ENCODE assay signal across 11 mouse cellular contexts in genomic region chr1:128141039-128141438, GRCm38 (mm10). TPM values are rescaled to one million over a fixed set of nuclear protein-coding genes. Genes with fewer than 3 reads are reported as not detected.
DNase-seq lines count a peak whose midpoint lies in the region; ATAC-seq and TF ChIP-seq lines count a peak whose summit lies in the region.
"Had no signal": no experiment of that assay in that cellular context is flagged by ENCODE, and none has a peak within 500 bp of the region (broad histone marks: within the 10 kb centered on the region; RNA-seq: fewer than 3 reads in every experiment).

No protein-coding gene starts in this region.

- H3K9me3 ChIP-seq in midbrain, embryonic 14.5 days (ENCODE audit: control insufficient read depth, low read length), result no peaks in the 10 kb centered on the region
- no peaks in the 10 kb centered on the region for H3K9me3 ChIP-seq in midbrain, embryonic 13.5 days
- H3K9me3 ChIP-seq in stomach, postnatal 0 days (ENCODE audit: control insufficient read depth, low read length), result no peaks in the 10 kb centered on the region

- H3K4me1 ChIP-seq in heart, adult 2 months (ENCODE audit: control insufficient read depth, insufficient read depth, low read length), result no peaks in the 10 kb centered on the region
- H3K4me1 ChIP-seq in midbrain, embryonic 14.5 days (ENCODE audit: control insufficient read depth, insufficient read depth, low read length), result no peaks in the 10 kb centered on the region
- no peaks in the 10 kb centered on the region for H3K4me1 ChIP-seq in midbrain, embryonic 13.5 days (replicated peaks)
- no peaks in the 10 kb centered on the region for H3K4me1 ChIP-seq in stomach, postnatal 0 days (replicated peaks; ENCODE audit: control insufficient read depth, insufficient read depth)

- no peak overlapping the region for H3K4me3 ChIP-seq in heart, adult 2 months
- H3K4me3 ChIP-seq in midbrain, embryonic 14.5 days (replicated peaks; ENCODE audit: low read depth, low read length), result no peak overlapping the region
- no peak overlapping the region for H3K4me3 ChIP-seq in midbrain, embryonic 13.5 days (replicated peaks)
- H3K4me3 ChIP-seq in stomach, postnatal 0 days (ENCODE audit: low read depth, low read length), result no peak overlapping the region

- no peak overlapping the region for H3K4me2 ChIP-seq in midbrain, embryonic 14.5 days (ENCODE audit: low read length)
- H3K4me2 ChIP-seq in midbrain, embryonic 13.5 days (replicated peaks), result no peak overlapping the region
- H3K4me2 ChIP-seq in stomach, postnatal 0 days (replicated peaks; ENCODE audit: low read depth), result no peak overlapping the region
- H3K4me2 ChIP-seq: heart, embryonic 11.5 days had no signal

- no peak overlapping the region for H3K27ac ChIP-seq in heart, adult 2 months
- no peak overlapping the region for H3K27ac ChIP-seq in midbrain, embryonic 14.5 days (replicated peaks; ENCODE audit: low read depth, low read length)
- H3K27ac ChIP-seq in midbrain, embryonic 13.5 days, result no peak overlapping the region
- no peak overlapping the region for H3K27ac ChIP-seq in stomach, postnatal 0 days (replicated peaks)

- ATAC-seq in midbrain, embryonic 14.5 days (ENCODE audit: low FRiP score, low TSS enrichment), result no peak
- no peak for ATAC-seq in midbrain, embryonic 13.5 days
- ATAC-seq in stomach, postnatal 0 days (ENCODE audit: low FRiP score, low TSS enrichment), result no peak
- ATAC-seq: inflammation-experienced regulatory T-cells, adult 6 months had no signal

- peak; percentile 76 for TF ChIP-seq CTCF in heart, adult 2 months (IDR thresholded peaks at IDR 0.05)
- peak; percentile 78 for TF ChIP-seq CTCF in stomach, postnatal 0 days (IDR thresholded peaks at IDR 0.05; ENCODE audit: low read depth)

- no peak for DNase-seq in heart, adult 2 months
- no peak for DNase-seq in heart, adult 8-10 months (ENCODE audit: low spot score)
- peak; percentile 64 for DNase-seq in midbrain, embryonic 14.5 days
- peak; percentile 10 for DNase-seq in R1 (ENCODE audit: low read depth, low spot score)
- no peak for DNase-seq in stomach, postnatal 0 days (ENCODE audit: low spot score)
- no peak for DNase-seq in right cerebral cortex, postnatal 10 days (ENCODE audit: low spot score in 2 of 2)
- DNase-seq in embryo, embryonic 10.5 days (ENCODE audit: low spot score), result no peak
- DNase-seq: thymus, postnatal 14 days had no signal

- H3K9ac ChIP-seq in heart, adult 2 months (ENCODE audit: low read depth, low read length), result no peak overlapping the region
- no peak overlapping the region for H3K9ac ChIP-seq in midbrain, embryonic 14.5 days (replicated peaks; ENCODE audit: low read length)
- no peak overlapping the region for H3K9ac ChIP-seq in midbrain, embryonic 13.5 days (replicated peaks)
- H3K9ac ChIP-seq in stomach, postnatal 0 days (ENCODE audit: low read length), result no peak overlapping the region

- H3K27me3 ChIP-seq in heart, adult 2 months (ENCODE audit: control insufficient read depth, insufficient read depth, low read length), result no peaks in the 10 kb centered on the region
- no peaks in the 10 kb centered on the region for H3K27me3 ChIP-seq in midbrain, embryonic 14.5 days (ENCODE audit: control insufficient read depth, insufficient read depth, low read length)
- no peaks in the 10 kb centered on the region for H3K27me3 ChIP-seq in midbrain, embryonic 13.5 days
- no peaks in the 10 kb centered on the region for H3K27me3 ChIP-seq in stomach, postnatal 0 days (ENCODE audit: control insufficient read depth, insufficient read depth, low read length)

- H3K36me3 ChIP-seq in heart, adult 2 months (ENCODE audit: control insufficient read depth, insufficient read depth, low read length), result no peaks in the 10 kb centered on the region
- H3K36me3 ChIP-seq in midbrain, embryonic 14.5 days (ENCODE audit: control insufficient read depth, insufficient read depth, low read length), result no peaks in the 10 kb centered on the region
- no peaks in the 10 kb centered on the region for H3K36me3 ChIP-seq in midbrain, embryonic 13.5 days
- no peaks in the 10 kb centered on the region for H3K36me3 ChIP-seq in stomach, postnatal 0 days (ENCODE audit: control insufficient read depth, insufficient read depth, low read length)

- TF ChIP-seq POLR2A in heart, adult 2 months (IDR thresholded peaks at IDR 0.05; ENCODE audit: insufficient read depth, low read depth, low read length), result no peak

- TF ChIP-seq EP300 in heart, adult 2 months (IDR thresholded peaks at IDR 0.05; ENCODE audit: insufficient read depth, low read depth, low read length), result no peak
- TF ChIP-seq EP300 in stomach, postnatal 0 days (optimal IDR thresholded peaks at IDR 0.05), result no peak

- intact Hi-C loops in heart, adult 2 months (cut with DNase I), result loop anchor here (2.0 to 10.0 kb wide), 3 partner anchors 206 to 646 kb away; no protein-coding TSS in a partner anchor

- H3K79me2 ChIP-seq in heart, adult 2 months (replicated peaks; ENCODE audit: control insufficient read depth, insufficient read depth, low read length), result 0 out of 2 replicates have a peak, but pooled peaks cover 2% of the 10 kb centered on the region

RNA-seq across cellular contexts. Expression of gene R3hdm1, which starts 37.9 kb away (rescaled TPM):
- total RNA-seq in heart, adult 2 months (2021), result 10 to 100 TPM; 47.8 to 54.5 TPM
- 33.1 and 33.9 TPM in 2 replicates for polyA plus RNA-seq in heart, adult 2 months (2012; rRNA removed)
- total RNA-seq in heart, adult 8-10 months (2022), result 10 to 100 TPM; 47.7 to 53.2 (median 48.9) TPM
- polyA plus RNA-seq in midbrain, embryonic 14.5 days (2014; fragmentation: Nextera tagmentation; extraction: Ambion mirVana), result 111 and 113 TPM in 2 replicates
- polyA plus RNA-seq in midbrain, embryonic 13.5 days (2015; fragmentation: Nextera tagmentation; extraction: Ambion mirVana), result 108 and 115 TPM in 2 replicates
- polyA plus RNA-seq in stomach, postnatal 0 days (2015; fragmentation: Nextera tagmentation; extraction: Ambion mirVana), result 23.7 and 29.6 TPM in 2 replicates

RNA-seq across cellular contexts. Expression of gene Zranb3, which starts 38.2 kb away (rescaled TPM):
- total RNA-seq in heart, adult 2 months (2021), result 1 to 10 TPM; 4.8 to 5.0 TPM
- 1.00 and 1.6 TPM in 2 replicates for polyA plus RNA-seq in heart, adult 2 months (2012; rRNA removed)
- 1 to 10 TPM; 3.5 to 5.7 (median 5.3) TPM for total RNA-seq in heart, adult 8-10 months (2022)
- 2.8 and 4.8 TPM in 2 replicates for polyA plus RNA-seq in midbrain, embryonic 14.5 days (2014; fragmentation: Nextera tagmentation; extraction: Ambion mirVana)
- 6.1 and 6.2 TPM in 2 replicates for polyA plus RNA-seq in midbrain, embryonic 13.5 days (2015; fragmentation: Nextera tagmentation; extraction: Ambion mirVana)
- 1.4 and 1.5 TPM in 2 replicates for polyA plus RNA-seq in stomach, postnatal 0 days (2015; fragmentation: Nextera tagmentation; extraction: Ambion mirVana)

Comparison
In these comparisons a context has a peak if more than half of its experiments do, and no peak if none do; other contexts are left out.
1. DNase-seq: peak in midbrain, embryonic 14.5 days (single experiment) and R1 (single experiment); none in heart, adult 2 months (0 of 2), heart, adult 8-10 months (single experiment), stomach, postnatal 0 days (single experiment), right cerebral cortex, postnatal 10 days (0 of 2) and embryo, embryonic 10.5 days (single experiment).